Mouse (Mus musculus): Measurements from ENCODE around the gene Fam57a.

Gene Fam57a

DNA sequence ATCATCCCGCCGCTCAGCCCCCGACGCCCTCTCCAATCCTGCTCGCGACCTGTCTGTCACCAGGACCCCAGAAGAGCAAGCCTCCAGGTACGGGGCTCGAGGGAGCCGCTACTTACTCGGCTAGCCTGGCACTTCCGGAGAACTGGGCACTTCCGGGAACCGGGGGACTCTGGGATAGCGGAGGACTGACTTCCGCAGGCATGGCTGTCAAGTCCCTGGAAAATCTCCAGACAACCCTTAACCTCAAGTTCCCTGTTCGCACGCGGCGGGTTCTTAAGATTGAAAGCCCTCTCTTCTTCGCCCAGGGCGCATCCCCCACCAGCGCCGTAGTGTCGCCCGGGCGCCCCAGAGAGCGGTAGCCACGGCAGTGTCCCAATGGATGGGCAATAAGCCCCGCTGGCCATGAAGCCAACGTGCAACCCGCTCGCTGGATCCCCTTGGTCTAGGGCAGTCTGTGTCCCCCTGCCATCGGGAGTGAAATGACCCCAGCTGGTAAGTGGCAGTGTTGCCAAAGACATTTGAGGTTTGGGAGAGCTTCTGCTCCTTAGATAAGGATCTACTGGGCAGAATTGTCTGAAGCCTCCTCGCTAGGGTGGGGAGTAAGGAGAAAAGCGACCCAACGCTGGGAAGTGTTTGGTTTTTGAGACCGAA, at the start of gene Fam57a, which contains the start of gene Vps53:
Gene Fam57a, plus strand, starts transcription at position 177 of the 651 bp plus-strand sequence.
Gene Vps53, minus strand, starts transcription at position 153 of the 651 bp plus-strand sequence.
- peak; percentile 67 for DNase-seq (ENCODE audit: low read depth)

DNA sequence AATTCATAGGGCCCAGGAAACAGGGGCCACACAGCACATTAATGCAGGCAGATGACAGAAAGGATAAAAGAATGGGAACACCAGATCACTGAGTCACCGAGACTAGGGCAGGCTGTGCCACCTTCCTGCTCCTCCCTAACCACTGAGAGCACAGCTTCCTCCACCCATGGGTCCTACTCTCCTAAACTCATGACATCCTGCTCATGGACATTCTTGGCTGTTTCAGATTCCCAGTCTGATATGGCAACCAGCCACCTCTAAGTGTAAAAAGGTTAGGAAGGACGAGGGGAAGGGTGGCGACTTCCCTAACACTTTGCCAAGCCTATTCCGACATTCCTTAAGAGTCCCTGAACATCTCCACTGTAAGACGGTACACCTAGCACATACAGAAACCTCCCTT, 48.6 kb upstream of the Fam57a start:
- no peak for DNase-seq (ENCODE audit: low read depth)

DNA sequence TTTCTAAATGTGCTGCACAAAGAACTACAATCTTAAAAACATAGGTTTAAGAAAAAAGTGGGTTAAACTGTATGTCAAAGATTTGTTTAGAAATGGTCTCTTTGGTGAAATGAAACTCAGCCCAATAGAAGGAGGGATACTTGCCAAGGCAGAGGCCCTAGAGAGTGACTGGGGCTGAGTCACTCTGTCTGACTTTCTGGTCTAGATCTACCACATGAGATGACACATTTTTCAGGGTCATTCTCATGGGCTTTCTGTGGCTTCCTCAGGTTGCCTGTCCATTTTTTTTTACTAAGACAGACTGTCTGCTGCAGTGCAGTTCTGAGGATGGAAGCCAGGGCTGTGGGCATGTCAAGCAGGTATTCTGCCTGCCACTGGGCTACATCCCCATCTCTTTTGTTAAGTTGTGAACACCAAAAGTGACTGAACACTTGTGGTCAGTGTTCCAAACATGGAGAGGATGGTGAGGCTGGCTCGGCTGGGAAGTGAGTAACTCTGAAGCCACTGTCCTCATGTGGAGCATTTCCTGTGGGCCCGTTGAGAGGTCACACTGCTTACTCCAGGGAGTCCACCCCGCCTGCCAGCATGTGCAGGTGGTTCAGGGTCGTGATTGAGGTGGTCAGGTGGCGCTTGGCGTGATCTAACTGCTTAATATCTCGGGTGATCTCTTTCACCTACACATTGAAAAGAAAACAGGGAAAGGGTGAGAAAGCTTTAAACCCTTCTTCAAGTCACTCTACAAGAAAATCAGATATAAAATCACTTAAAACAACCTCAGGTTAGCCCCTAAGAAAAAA, 43.6 kb upstream of the Fam57a start:
- DNase-seq (ENCODE audit: low read depth) = no peak

DNA sequence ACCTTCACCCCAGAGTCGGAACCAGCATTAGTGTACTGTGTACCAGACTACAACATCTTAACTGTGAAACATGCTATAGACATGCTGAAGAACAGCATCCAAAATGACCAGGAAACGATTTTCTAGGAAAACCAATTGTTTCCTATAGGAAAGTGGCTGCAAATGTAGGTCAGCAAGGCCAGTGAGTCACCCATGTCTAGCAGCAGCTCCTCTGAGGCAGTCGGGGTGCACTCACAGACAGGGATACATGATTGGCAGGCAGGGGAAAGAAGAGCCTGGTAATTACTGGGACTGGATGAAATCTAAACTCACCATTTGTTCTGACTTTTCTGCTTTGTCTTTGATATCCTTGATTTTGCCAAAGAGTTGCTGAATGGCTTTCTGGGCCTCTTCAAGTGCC, 41.5 kb upstream of the Fam57a start:
- DNase-seq (ENCODE audit: low read depth) = no peak

DNA sequence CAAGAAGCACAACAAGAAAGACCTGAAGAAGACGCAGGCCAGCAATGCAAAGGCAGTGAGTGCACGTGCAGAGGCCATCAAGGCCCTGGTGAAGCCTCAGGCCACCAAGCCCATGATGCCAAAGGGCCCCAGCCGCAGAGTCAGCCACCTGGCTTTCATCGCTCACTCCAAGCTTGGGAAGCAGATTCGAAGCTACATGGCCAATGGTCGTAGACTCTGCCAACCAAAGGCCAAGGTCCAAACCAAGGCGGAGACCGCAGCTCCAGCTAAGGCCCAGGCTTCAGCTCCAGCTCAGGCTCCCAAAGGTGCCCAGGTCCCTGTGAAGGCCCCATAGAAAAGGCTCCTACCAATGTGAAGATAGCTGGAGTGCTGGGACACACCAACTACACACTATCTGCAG, 35.1 kb upstream of the Fam57a start:
- DNase-seq (ENCODE audit: low read depth) = no peak

DNA sequence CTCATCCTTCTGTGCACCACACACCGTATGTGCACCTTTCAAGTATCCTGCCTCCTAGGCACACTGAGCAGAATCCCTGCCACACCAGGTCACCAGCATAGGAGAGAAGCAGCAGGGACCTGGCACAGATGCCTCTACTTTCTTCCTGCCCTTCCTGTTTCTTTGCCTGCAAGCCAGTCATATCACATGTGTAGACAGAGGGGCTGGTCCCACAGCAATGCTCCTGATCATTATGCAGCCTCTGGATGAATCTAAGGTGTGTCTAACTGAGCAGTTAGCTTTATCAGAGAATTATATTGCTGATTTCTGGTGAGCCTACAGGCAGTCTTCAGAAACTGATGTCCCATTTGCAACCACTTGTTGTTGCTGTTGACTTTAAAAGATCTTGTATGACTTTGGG, 34.3 kb upstream of the Fam57a start:
- DNase-seq (ENCODE audit: low read depth) = no peak

DNA sequence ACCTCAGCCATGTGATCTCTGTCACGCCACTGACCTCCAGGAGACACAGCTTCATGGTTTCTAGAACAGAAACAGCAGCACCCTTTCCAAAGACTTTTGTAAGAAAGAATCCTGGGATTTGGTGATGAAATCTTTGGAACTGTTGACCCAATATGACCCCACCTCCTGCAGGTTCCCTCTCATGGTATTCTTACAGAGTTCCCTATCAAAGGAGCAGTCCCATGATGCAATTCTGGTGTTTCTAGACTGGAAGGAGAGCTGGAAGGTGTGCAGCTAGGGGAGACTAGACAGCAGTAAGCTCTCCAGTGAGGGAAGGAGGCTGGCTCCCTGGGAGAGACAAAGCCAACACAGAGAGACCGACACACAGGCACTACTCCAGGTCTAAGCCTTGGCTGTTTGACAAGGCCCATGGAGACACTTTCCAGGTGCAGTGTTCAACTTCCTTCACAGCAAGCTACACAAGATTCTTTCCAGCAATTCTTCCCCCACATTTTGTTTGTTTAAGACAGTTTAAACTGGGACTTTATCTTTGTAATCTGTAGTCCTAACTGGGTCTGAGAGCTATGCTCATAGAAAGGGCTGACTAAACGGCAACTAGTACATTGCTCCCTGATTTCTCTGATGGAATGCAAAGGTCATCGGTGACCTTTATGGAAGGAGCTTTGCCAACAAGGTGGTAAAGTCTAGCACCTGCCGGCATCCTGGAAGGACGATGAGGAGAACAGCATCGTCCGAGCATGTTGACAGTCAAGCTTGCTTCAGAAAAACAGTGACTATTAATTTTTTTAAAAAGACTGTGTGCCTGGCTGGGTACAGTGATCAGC, 33.1 kb upstream of the Fam57a start:
- no peak for DNase-seq (ENCODE audit: low read depth)

DNA sequence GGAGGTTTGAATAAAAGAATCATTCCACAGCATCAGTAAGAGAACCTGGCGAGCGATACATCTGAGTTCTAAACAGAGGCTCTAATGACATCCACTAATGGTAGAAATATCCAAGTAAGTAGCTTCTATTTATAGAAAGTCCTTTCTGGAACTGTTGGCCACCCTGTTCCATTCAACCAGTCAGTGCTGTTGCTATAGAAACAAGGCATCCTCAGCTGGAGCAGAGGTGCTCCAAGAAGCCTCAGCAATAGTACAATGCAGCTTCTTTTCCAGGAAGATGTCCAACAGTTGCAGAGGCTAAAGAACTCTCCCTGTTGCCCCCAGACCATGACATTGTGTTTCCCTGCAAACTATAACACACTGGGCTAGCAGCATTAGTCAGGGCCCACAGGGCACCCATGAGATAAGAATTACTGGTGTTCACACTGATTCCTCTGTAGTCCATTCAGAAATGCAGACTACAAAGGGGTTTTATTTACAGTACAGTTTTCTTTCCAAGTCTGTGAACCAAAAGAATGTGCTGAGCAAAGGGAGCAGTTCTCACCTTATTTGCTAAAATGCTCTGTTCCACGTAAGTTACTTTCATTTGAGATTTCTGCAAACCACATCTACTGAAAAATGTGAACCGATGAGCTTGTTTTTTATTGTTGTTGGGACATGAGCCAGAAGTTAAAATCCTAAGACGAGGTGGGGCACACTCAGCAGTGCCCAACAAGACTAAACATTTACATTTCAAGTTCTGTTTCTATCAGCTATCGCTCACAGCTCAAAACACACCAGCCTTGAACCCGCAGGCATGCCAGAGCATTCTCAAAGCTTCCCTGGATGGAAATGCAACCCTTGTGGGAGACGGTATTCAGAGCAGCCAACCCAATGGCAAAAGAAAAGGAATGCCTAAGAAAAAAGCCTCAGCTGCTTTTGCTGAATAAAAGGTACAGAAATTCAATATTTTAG, 31.1 kb upstream of the Fam57a start:
- DNase-seq (ENCODE audit: low read depth) = no peak

DNA sequence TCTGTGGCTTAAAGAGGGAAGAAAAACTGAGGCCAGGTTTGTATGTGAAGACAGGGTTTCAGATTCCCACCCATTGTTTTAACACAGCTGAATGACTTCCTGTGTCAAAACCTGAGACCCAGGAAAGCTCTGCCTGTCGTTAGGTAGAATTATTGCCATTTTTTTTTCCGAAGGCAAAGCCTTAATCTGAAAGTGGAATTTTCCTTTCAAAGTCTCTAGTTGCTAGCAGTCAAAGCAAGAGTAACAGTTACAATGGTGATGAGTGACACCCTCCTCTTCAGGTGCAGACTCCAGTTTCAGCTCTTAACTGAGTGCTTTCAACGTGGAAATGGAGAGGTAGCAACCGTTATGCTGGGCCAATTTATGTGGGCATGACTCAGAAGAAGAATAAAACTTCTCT, 28.5 kb upstream of the Fam57a start:
- no peak for DNase-seq (ENCODE audit: low read depth)

DNA sequence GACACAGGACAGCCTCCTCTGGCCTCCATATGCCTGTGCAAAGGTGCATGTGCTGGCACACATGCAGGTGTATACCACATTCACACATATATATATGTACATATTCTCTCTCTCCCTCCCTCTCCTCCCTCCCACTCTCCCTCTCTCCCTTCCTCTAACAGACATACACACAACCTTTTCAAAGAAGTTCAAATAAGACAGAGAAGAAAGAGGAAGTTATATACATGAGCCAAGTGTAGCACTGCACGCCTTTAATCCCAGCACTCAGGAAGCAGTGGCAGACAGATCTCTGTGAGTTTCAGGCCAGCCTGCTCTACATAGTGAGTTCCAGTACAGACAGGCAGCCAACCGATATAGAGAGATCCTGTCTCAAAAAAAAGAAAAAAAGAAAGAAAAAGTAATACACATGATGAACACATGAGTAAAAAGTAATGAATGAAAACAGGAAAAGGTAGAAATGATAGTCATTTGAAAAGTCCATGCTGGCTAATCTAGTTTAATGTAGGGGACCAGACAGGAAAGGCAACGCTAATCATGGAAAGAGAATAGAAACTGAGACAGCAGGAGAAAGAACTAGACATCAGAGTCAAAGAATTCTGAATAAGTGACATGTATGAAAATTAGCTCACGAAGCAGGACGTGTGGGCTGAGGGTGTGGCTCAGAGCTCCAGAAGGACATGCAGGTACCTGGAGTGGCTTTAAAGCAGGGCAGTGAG, 26.1 kb upstream of the Fam57a start:
- DNase-seq (ENCODE audit: low read depth) = no peak

DNA sequence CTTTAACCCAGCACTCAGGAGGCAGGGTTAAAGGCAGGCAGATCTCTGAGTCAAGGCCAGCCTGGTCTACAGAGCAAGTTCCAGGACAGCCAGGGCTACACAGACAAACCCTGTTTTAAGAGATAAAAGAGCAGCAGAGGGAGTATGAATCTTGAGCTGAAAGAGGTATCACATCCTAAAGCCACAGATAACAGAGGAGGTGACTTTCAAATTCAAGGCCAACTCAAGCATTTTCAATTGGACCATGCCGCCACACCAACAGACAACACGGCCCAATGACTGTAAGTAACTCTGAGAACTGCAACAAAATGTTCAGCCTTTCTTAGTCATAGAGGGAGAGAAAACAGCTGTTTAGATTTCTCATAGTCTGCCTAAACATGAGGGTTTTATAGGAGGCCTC, 25.3 kb upstream of the Fam57a start:
- DNase-seq (ENCODE audit: low read depth) = no peak

DNA sequence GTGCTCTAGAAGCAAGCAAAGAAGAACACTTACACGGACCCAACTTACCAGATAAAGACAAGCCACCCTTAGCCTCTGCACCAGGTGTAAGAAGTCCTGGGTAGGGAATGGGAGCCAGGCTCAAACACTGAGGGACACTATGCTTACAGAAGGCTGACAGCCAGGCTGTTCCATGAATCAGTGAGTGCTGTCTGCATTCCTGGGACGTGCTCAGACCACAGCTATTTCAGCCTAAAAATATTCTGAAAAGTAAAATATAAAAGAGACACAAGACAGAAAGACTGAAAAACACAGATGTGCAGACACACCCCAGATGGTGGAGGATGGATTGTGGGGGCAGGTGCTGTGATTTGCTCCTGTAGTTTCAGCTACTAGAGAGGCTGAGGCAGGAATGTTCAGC, 24.6 kb upstream of the Fam57a start:
- DNase-seq (ENCODE audit: low read depth) = no peak

DNA sequence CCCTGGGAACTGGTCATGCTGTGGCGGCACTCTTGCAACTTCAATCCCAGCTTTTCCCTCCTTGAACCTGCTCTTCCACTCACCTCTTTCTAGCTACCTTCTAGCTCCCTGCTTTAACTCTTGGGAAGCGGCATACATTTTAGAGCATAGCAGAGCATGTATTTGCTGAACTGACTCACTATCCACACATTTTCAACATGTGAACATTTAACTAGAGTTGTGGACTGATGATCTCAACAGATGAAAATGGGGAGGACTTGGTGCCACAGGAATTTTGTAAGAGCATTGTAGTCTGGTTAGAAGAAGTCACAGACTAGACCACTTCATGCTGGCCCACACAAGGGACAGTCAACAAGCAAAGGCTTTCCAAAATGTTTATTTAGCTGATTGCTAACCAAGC, 21.1 kb upstream of the Fam57a start:
- no peak for DNase-seq (ENCODE audit: low read depth)

DNA sequence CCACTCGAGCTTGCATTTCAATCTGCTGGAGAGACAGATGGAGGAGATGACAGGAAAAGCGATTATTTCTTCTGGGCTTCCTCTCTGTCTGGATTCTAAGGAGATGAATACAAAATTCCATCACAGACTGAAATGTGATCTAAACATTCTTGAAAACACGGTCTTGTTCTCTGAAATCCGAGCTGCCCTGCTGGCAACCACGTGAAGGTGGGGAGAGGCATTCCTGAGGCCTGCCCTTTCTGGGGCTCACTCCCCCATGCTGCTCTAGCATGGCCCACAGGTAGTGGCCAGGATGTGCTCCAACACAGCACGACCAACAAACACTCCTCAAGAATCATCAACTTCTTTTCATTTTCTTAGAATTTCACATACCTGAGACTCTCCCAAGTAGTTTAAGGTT, 19.2 kb upstream of the Fam57a start:
- DNase-seq (ENCODE audit: low read depth) = no peak

DNA sequence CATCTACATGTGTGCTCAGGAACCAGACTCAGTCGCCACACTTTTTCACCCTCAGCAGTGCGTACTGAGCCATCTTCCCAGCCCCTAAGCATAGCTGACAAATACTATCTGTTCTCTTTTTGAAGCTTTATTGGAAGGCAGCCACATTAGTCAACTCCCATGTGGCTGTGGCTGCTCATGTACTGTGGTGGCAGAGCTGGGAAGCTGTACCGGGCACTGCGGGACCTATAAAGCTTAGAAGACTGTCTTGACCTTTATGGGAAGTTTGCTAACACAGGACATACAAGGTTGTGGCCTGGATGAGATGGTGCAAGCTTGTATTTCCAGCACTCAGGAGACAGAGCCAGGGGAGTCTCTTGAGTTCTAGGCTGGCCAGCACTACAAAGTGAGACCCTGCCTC, 12.8 kb upstream of the Fam57a start:
- DNase-seq (ENCODE audit: low read depth) = no peak

DNA sequence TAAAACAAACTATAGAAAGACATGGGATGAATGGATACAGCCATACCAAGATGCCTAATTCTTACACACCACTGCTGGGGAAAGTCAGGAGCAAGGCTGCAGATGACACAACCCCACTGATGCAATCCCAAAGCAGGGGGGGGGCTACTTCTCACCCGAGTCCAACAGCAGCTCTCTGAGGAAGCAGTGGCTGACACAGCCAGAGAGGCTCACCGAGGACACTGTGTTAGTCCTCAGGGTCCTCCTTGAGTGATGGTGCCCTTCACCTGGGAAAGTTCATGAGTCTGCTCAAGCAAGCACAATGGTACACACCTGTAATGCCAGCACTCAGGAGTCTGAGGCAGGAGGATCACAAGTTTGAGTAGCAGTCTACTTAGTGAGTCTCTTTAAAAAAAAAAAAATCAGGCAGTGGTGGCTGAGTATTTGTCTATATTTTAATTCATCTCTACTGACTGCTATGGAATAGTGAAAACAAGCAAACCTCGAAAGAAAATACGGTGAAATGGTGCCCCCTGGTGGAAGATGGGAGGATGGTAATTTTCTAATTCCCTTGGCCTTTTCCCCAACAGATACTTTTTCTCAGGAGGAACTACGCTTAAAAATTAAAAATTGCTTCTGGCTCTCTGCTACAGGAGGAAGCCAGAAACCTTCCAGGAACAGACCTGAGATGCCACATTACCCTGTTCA, 12.2 kb upstream of the Fam57a start:
- DNase-seq (ENCODE audit: low read depth) = peak; percentile 74

DNA sequence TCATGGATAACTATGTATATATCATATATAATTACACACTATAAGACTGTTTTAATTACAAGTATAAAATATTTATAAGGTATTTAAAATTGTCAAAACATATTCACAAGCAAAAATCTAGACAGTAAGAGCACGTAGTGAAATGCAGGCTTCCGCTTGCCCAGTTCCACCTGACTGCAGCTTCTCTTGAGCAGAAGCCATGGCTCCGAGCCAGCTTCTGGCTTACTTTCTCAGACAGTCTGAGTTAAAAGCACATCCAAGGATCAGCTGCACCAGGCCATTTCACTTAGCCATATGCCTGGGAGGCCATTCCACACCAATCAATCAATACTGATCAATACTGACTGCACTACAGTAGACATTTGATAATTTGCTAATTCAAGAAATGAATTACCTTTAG, 10.5 kb upstream of the Fam57a start:
- no peak for DNase-seq (ENCODE audit: low read depth)

DNA sequence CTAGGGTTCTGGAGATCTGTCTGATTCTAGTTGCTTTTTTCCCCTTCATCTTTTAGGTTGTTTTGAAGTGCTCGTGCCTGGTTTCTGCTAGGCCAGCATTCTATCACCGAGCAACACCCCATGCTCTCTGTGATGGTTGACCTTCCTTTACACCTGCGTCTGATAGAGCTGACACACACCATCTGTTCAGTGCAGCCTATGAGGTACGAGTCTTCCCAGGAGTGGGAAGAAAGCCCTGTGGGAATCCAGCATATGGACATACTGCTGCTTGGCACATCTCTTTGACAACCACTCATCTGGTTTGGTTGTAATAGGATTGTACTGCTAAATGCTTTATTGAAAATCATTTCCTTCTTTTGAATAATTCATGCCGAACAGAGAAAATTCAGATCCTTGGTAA, 9.3 kb upstream of the Fam57a start:
- no peak for DNase-seq (ENCODE audit: low read depth)

DNA sequence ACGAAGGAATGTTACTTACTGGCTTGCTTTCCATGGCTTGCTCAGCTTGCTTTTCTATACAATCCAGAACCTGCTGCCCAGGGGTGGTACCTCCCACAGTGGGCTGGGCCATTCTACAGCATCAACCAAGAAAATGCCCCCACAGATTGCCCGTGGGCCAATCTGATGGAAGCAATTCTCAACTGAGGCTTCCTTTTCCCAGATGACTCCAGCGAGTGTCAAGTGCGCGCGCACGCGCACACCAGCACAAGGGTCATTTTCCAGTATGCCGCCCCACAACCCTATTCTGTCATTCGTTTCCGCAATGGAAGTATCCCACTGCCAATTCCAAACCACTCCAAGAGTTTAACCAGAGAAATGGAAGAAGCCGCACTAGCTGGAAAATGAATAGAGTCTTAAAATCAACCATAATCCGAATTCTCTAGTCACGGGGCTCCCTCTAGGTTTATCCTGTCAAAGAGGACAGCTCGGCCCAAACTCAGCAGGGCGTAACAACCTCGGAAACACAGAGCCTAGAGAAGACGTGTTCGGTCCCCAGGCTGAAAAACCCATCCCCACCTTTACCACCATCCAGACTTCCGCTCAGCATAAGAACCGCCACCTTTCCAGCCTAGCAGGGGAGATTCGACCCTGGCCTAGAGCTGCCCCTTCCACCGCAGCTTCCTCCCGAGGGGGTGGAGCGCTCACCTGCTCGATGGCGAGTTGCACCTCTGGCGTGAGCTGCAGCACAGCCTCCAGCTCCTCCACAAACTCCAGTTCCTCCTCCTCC, 561 bp upstream of the Fam57a start:
- peak; percentile 37 for DNase-seq (ENCODE audit: low read depth)

DNA sequence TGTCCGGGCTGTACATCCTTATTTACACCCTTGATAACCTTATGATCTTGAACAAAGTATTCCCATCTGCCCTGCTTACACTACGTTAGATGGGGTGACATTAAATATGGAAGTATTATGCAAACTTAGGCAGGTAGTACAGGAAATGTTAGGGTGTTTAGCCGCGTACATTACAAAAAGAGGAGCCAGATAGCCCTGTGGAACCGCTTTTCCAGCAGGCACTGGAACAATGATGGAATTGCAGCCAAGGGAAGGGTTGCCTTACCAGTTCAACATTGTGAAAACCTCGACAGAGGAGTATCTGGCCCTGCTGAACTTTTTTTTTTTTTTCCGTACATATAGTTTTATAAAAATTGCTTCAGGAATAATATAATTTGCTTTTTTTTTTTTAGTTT, 672 bp downstream of the Fam57a start:
- no peak for DNase-seq (ENCODE audit: low read depth)
